Comparison of ENCODE assay signal across 7 mouse cellular contexts in genomic region chr7:113258430-113258829, GRCm38 (mm10).
DNase-seq lines count a peak whose midpoint lies in the region.

No protein-coding gene starts in this region.

- DNase-seq in kidney, adult 9 months: peak; percentile 58
- DNase-seq in kidney, postnatal 10 days: no peak
- DNase-seq in 416B (ENCODE audit: low read depth): peak; percentile 64
- peak; percentile 19 to 43 for DNase-seq in CD8-positive naive resting alpha-beta T cell, adult 2 months (ENCODE audit: low read depth in 2 of 2, low spot score in 2 of 2)
- DNase-seq in embryo, embryonic 10.5 days (ENCODE audit: low spot score): peak; percentile 33
- DNase-seq in urinary bladder, postnatal 10 days (ENCODE audit: low spot score): no peak
- DNase-seq in spleen, adult 18-20 months: no peak

Comparison
In these comparisons a context has a peak if more than half of its experiments do, and no peak if none do; other contexts are left out.
1. DNase-seq: peak in kidney, adult 9 months (single experiment), 416B (single experiment), CD8-positive naive resting alpha-beta T cell, adult 2 months (2 of 2) and embryo, embryonic 10.5 days (single experiment); none in kidney, postnatal 10 days (single experiment), urinary bladder, postnatal 10 days (single experiment) and spleen, adult 18-20 months (0 of 2).